Mouse (Mus musculus) cerebellum, adult 11-12 months (tissue): ENCODE measurements around the gene Gm20767.
"Not testable (repeated sequence)": the region's sequence is repeated elsewhere in the genome, so short reads cannot be mapped to it uniquely, and the experiment has no call there.

Experiments used
- DNase-seq: peaks from one replicate; pipeline ENCODE4 v3.0.0; 2022

Gm20767 gene

DNA sequence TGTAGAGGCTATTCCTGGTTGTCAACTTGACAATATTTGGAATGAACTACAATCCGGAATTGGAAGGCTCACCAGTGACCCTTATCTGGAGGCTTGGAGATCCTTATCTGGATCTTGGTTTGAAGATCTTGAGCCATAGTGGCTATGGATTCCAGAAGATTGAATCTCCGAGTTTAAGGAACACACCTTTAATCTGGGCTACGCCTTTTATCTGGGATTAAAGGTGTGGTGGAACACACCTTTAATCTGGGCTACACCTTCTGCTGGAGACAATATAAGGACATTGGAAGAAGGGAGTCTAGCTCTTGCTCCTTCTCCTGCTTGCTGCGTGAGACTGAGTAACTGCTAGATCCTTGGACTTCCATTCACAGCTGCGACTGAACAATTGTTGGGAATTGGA, at the start of gene Gm20767:
Gene Gm20767 (plus strand): TSS at position 301 of the 400 bp plus-strand sequence.
- DNase-seq: not testable (repeated sequence)

DNA sequence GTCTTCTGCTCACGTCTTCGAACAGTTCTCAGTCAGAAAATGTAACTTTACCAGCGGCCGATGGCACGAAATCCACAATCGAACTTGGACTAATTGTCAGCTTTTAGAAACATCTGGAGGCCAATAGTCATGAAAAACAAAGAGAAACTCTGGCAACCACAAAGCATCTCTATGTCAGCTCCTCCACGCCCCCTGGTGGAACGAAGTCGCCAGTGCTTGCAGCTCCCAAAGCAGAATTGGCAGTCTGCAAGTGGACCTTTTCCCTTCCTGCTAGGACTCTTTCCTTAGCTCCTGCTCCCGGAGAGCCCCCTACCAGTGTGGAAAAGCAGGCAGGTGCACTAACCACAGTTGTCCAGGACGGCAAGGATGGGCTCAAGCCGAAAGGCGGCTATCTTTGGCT, 47.1 kb upstream of the Gm20767 start:
- DNase-seq: not testable (repeated sequence)

DNA sequence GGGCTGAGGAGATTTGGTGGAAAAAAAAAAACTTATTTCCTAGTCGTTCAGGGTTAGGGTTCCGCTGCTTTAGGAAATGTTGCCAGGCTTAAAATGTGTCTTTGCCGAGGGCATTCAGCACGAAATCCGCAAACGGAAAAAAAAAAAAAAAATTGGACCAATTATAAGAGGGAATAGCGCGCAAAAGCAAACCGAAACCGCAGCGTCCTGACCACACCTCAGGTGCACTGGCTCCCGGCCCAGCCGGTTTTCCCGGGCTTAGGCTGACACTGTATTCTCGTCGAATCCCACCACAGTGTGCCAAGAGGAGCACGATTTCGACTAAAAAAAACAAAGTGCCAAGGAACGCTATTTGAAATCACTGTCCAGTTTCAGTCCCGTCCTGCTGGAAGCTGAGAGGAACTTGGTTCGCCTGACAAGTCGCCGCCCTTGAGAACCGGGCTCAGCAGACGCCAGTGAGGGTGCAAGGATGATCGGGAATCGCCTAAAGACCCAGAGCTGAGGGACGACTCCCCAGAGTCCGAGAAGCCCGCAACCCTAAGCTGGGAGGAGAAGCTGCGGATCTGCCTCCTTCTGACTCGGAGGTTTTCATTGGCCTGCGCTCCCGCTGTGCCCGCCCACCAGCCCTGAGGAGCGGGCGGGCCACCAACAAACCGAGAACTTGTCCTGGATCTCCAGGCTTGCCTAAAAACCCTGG, 43.7 kb upstream of the Gm20767 start:
- DNase-seq: not testable (repeated sequence)

DNA sequence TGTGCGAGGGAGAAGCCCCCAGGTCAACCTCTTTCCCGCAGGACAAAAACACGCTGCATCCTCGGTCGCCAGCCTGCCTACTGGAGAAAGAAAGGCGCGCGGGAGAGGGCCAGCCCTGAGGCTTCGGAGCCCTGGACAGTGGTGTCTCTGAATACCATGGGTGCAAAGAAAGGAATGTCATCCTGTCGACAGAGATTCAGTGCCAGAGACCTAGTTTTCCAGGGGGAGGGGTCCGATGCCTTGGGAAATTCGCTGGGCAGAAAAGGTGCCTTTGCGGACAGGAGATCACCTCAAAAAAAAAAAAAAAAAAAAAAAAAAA, 43.1 kb upstream of the Gm20767 start:
- not testable (repeated sequence) for DNase-seq

DNA sequence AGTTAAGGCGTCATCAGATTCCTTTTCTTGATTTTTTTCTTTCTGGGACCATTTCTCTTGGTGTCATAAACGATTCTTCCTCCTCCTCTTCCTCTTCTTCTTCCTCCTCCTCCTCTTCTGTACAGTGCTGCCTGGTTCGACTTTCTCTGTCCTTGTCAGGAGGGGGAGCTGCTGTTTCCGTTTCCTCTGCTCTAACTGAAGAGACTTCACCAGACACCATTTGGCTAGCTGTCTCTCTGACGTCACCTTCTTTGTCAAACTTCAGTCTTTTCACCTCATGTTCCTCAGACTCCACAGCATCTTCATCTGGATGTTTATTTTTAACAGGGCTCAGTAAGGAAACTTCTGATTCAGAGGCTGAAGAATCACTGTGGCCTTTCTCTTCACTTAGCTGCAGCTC, 40.7 kb upstream of the Gm20767 start:
- DNase-seq: not testable (repeated sequence)

DNA sequence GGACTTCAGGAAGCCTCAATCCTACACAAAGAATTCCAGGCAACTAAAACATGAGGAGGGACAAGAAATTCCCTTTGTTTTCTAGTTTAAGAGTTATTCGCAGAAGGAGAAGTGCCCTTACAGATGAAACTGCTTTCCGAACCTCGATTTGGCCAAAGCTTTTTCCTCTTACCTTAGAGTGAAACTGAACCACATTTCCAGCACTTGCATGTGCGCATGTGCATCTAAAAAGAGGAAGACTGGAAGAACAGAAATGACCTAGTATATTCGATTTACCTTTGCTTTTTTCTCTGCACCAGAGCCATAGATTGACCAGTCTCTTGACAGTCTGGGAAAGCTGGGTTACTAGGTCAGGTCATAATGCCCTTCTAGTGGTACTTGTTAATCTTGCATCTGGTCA, 33.5 kb upstream of the Gm20767 start:
- DNase-seq: not testable (repeated sequence)

DNA sequence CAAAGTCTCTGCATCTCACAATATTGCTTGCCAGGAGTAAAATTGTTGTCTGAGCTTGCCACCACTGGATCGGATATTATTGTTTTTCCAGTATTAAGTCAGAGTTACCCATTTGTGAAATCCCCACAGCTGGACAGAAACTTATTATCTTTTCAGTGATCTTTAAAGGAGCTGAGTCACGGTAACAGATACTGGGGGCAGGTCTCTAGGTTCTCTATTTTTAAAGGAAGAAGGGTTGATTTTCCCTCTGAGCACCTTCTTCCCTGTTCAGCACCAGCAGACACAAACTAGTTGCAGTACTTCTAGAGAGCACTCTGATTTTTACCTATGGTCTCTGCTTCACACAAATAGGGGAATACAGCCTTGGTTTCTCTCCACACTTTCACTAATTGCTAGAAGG, 33.0 kb upstream of the Gm20767 start:
- not testable (repeated sequence) for DNase-seq

DNA sequence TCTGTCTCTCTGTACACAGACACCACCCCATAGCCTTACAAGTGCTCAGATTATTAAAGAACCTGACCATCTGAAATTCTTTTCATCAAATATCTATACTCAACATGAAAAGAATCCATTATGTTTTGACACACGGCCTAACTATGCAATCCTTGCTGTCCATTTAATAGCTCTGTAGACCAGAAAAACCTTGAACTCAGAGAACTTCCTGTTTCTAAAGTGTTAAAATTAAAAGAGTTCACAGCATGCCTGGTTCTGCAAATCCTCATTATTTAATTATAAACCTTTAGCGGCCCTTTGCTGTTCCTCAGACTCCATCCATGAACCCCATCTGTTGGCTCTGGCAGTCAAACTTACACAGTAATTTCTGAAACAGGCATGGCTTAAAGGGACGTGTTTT, 2.3 kb downstream of the Gm20767 start:
- DNase-seq: not testable (repeated sequence)

DNA sequence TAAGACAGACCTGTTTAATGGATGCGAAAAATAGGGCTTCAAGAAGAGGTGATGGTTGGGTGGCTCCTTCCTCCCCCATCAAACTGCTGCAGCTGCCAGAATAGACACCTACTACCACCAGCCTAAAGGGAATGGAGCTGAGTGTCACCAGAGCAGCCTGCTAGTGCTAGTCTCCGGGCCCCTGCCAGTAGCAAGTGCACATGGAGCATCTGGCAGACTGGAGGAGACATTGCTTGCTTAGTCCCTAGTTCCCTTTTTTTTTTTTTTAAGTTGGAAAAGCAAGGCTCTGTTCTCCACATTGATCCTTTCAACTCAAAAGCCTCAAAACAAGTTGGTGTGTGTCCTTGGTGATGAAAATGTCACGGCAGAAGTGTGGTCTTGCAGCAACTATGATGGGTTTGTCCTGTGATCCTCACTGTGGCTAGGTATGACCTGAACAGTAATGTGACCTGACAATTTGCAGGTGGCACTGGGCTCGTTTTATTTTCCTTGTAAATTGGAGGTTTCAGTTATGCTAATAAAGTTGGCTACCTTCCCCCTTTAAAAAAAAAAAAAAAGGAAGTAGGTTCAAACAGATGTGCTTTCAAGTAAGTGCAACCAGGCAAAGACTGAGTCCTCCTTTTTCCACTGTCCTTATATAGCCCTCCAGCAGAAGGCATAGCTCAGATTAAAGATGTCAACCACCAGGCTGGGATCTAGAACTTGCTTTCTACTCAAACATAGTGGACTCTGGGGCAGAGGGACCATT, 9.8 kb downstream of the Gm20767 start:
- not testable (repeated sequence) for DNase-seq

DNA sequence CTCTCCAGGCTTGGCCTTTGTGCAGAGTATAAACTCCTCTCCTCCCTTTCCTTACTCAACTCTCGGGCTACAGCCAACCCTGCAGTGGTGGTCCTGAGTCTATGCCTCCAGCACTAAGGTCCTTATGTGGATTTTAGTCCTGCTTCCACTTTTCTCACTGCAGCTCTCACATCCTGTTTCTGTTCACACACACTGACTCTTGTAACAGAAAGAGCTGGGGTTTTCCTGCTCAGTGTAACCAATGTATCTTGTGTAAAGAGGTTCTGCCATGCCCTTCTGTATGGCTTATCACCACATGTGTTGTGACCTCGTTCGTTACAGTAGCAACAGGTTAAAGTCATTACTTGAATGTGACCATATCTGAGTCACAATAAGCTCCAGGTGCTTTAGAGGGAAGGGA, 10.5 kb downstream of the Gm20767 start:
- DNase-seq: not testable (repeated sequence)

DNA sequence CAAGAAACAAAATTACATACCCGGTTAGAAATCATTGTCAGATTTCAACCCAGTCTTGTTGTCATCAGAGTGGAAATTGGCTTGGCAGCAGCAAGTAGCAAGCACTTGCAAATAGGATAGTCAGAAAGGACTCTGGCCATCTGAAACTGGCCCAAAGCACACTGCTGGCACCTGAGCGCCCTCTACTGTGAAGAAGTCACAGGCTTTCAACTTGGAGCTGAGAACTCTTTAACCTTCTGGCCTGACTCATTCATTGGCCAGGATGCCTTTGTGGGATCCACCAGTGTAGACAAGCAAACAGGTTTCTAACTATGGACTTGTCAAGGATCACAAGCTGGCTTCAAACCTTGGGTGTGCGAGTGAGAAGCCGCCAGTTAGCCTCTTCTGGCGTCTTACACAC, 28.3 kb downstream of the Gm20767 start:
- DNase-seq: not testable (repeated sequence)

DNA sequence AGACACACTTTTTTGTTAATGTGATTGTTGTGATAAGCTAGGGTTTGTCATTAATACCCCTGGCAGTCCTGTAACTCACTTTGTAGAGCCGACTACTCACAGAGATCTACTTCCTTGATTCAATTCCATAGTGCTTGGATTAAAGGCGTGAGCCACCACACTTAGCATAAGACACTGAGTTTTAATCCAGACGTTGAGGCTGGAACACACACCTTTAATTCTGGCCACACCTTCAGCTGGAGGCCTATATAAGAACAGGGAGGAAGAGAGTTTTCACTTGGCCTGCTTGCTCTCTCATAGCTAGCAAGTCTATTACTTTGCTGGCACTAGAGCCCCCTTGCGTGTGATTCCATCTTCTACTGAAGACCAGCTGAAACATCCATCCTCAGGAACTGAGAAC, 32.1 kb downstream of the Gm20767 start, which contains the start of gene Gm21818:
Gene Gm21818 (plus strand): TSS at position 301 of the 400 bp plus-strand sequence.
- not testable (repeated sequence) for DNase-seq

DNA sequence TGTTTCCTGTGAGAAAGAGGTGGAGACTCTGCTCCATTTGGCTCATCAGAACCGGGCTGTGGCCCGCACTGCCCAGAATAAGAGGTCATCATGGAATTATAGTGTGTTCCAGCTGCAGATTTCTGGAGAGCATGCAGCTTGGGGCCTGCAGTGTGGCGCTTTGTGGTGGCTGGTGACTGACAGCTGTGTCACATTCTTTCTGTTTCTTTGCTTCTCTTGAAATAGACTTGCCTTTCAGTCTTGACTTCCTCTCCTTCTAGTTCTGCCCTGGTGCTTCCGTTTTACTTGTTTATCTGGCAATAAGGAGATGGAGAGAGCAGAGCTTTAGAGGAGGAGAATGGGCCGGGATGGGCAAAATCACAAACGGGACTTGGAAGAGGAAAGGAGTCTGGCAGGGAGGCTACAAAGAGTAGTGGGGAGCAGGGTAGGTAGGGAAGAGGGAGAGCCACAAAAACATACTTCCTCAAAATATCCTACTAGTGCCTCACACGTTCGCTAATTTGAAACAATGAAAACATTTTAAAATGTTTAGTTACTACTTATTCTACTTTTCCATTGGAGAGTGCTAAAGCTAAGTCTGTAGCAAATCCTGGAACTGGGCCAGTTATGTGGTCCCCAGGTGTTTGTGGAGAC, 56.3 kb downstream of the Gm20767 start:
- DNase-seq: not testable (repeated sequence)
